Mouse (Mus musculus): ENCODE results near the gene Olfr10. TPM values are rescaled to one million over a fixed set of nuclear protein-coding genes. Genes with fewer than 3 reads are reported as not detected.

The Olfr10 gene
- polyA plus RNA-seq, 1 experiment: not detected

DNA sequence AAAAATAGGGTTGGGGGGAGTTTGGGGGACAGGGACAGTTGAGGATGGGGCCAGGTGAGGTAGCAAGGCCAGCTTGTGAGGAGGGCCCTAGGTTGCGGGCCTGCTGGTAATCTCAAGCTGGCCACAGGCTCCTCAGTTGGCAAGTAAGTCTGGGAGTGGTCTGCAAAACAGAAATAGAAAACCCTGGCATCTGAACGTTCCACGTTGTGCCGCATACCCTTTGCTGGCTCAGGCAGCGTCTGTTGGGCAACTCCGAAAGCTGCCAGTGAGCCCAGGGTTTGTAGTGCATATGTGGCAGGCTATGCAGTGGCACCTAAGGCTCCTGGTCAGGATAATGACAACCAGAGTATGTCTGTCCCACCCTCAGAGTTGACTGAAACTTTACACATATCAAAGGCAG lies 41.4 kb upstream of the Olfr10 start:
- no peak overlapping the region for H3K4me3 ChIP-seq (ENCODE audit: low read depth, low read length)
- no peaks in the 10 kb centered on the region for H3K9me3 ChIP-seq (replicated peaks; ENCODE audit: control insufficient read depth, insufficient read depth, low read length, poor library complexity, severe bottlenecking)
- TF ChIP-seq POLR2A (IDR thresholded peaks at IDR 0.05; ENCODE audit: insufficient read depth, low read length) (no peak), EP300 (IDR thresholded peaks at IDR 0.05; ENCODE audit: insufficient read depth, low read depth, low read length) (no peak), CTCF (IDR thresholded peaks at IDR 0.05; ENCODE audit: low read depth, low read length) (no peak)
- H3K27me3 ChIP-seq (ENCODE audit: control insufficient read depth, insufficient read depth, low read length, poor library complexity, severe bottlenecking): no peaks in the 10 kb centered on the region
- no peaks in the 10 kb centered on the region for H3K4me1 ChIP-seq (ENCODE audit: control insufficient read depth, insufficient read depth, low read length)
- no peak overlapping the region for H3K9ac ChIP-seq (ENCODE audit: low read depth, poor library complexity, severe bottlenecking)
- no peaks in the 10 kb centered on the region for H3K36me3 ChIP-seq (ENCODE audit: control insufficient read depth, insufficient read depth, low read length, poor library complexity, severe bottlenecking)
- H3K27ac ChIP-seq (ENCODE audit: insufficient read depth, low read length): no peak overlapping the region

DNA sequence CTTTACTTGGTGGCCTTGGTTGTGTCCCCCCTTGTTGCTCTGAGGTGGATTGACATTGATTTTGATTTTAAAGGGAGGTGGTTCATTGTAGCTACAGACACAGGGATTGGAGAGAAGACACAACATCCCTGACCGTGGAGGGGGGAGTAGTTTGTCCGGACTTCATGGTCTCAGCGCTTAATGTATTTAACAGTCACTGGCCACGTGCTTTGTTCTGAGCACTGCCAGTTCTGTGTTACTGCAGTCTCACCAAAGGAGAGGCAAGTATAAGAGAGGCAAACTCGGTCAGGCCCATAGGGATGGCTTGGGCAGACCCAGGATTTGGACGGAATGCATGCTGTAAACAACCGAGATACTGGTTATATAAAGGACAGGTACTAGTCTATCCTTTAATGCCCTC lies 40.5 kb upstream of the Olfr10 start:
- Histone ChIP-seq H3K9me3 (replicated peaks; ENCODE audit: control insufficient read depth, insufficient read depth, low read length, poor library complexity, severe bottlenecking) (no peaks in the 10 kb centered on the region), H3K4me1 (ENCODE audit: control insufficient read depth, insufficient read depth, low read length) (no peaks in the 10 kb centered on the region), H3K4me3 (ENCODE audit: low read depth, low read length) (no peak overlapping the region), H3K9ac (ENCODE audit: low read depth, poor library complexity, severe bottlenecking) (no peak overlapping the region), H3K27ac (ENCODE audit: insufficient read depth, low read length) (no peak overlapping the region), H3K27me3 (ENCODE audit: control insufficient read depth, insufficient read depth, low read length, poor library complexity, severe bottlenecking) (no peaks in the 10 kb centered on the region), H3K36me3 (ENCODE audit: control insufficient read depth, insufficient read depth, low read length, poor library complexity, severe bottlenecking) (no peaks in the 10 kb centered on the region)
- TF ChIP-seq POLR2A (IDR thresholded peaks at IDR 0.05; ENCODE audit: insufficient read depth, low read length): no peak
- TF ChIP-seq EP300 (IDR thresholded peaks at IDR 0.05; ENCODE audit: insufficient read depth, low read depth, low read length): no peak
- no peak for TF ChIP-seq CTCF (IDR thresholded peaks at IDR 0.05; ENCODE audit: low read depth, low read length)

DNA sequence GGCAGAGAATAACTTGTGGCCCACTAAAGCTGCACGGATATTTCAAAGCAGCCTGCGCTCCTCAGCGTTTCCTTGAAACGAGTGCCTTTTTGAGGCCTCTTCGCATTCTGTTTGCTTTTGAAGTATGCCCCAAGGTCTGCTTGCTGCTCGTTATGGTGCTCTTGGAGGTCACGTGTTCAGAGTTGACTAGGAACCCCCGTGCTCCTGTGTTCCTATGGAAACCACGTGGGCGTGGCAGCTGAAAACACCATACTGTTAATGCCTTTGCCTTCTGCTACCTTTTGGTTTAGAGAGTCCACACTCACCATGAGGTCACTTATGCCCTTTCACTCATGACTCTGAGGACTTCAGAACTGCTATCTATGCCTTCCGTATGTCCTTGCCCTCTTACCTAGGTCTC lies 39.9 kb upstream of the Olfr10 start:
- Histone ChIP-seq H3K27me3 (ENCODE audit: control insufficient read depth, insufficient read depth, low read length, poor library complexity, severe bottlenecking) (no peaks in the 10 kb centered on the region), H3K27ac (ENCODE audit: insufficient read depth, low read length) (no peak overlapping the region), H3K9me3 (replicated peaks; ENCODE audit: control insufficient read depth, insufficient read depth, low read length, poor library complexity, severe bottlenecking) (no peaks in the 10 kb centered on the region), H3K4me1 (ENCODE audit: control insufficient read depth, insufficient read depth, low read length) (no peaks in the 10 kb centered on the region), H3K36me3 (ENCODE audit: control insufficient read depth, insufficient read depth, low read length, poor library complexity, severe bottlenecking) (no peaks in the 10 kb centered on the region), H3K9ac (ENCODE audit: low read depth, poor library complexity, severe bottlenecking) (no peak overlapping the region), H3K4me3 (ENCODE audit: low read depth, low read length) (no peak overlapping the region)
- TF ChIP-seq POLR2A (IDR thresholded peaks at IDR 0.05; ENCODE audit: insufficient read depth, low read length) (no peak), EP300 (IDR thresholded peaks at IDR 0.05; ENCODE audit: insufficient read depth, low read depth, low read length) (no peak), CTCF (IDR thresholded peaks at IDR 0.05; ENCODE audit: low read depth, low read length) (no peak)

DNA sequence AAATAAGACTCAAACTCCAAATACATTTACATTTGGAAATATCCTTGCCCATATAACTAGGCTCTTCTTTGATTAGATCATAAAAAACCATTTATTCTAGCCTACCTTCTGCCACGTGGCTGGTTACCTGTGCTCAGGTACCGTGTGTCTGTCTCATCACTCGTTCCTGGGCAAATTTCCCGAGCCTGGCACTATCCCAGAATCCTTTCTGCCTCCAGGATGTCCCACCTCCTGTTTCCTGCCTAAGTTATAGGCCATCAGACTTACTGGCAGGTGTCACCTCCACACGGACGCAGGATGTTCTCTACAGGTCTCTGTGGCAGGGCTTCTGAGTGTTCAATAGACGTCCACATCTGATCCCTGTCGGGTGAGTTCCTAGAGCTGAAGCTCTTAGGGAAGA lies 39.4 kb upstream of the Olfr10 start:
- Histone ChIP-seq H3K27ac (ENCODE audit: insufficient read depth, low read length) (no peak overlapping the region), H3K9ac (ENCODE audit: low read depth, poor library complexity, severe bottlenecking) (no peak overlapping the region), H3K4me3 (ENCODE audit: low read depth, low read length) (no peak overlapping the region), H3K4me1 (ENCODE audit: control insufficient read depth, insufficient read depth, low read length) (no peaks in the 10 kb centered on the region), H3K9me3 (replicated peaks; ENCODE audit: control insufficient read depth, insufficient read depth, low read length, poor library complexity, severe bottlenecking) (no peaks in the 10 kb centered on the region), H3K27me3 (ENCODE audit: control insufficient read depth, insufficient read depth, low read length, poor library complexity, severe bottlenecking) (no peaks in the 10 kb centered on the region), H3K36me3 (ENCODE audit: control insufficient read depth, insufficient read depth, low read length, poor library complexity, severe bottlenecking) (no peaks in the 10 kb centered on the region)
- TF ChIP-seq EP300 (IDR thresholded peaks at IDR 0.05; ENCODE audit: insufficient read depth, low read depth, low read length) (no peak), POLR2A (IDR thresholded peaks at IDR 0.05; ENCODE audit: insufficient read depth, low read length) (no peak), CTCF (IDR thresholded peaks at IDR 0.05; ENCODE audit: low read depth, low read length) (no peak)

DNA sequence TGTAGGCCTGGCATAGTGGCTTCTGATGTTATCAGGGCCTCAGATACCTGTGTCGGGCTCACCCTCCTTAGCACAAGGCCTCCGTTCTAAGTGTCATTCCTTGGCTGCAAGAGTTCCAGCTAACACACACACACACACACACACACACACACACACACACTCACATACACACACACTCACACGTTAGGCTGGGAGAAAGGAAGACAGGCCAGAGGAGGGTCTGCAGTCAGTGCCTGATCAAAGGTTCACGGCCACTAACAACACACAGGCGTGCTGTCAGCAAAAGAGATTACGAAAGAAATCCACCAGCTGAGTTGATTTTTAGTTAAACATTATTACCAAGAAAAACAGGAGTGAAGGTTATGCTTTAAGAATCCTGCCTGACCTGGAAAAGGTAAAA lies 37.9 kb upstream of the Olfr10 start:
- H3K36me3 ChIP-seq (ENCODE audit: control insufficient read depth, insufficient read depth, low read length, poor library complexity, severe bottlenecking): no peaks in the 10 kb centered on the region
- H3K9me3 ChIP-seq (replicated peaks; ENCODE audit: control insufficient read depth, insufficient read depth, low read length, poor library complexity, severe bottlenecking): no peaks in the 10 kb centered on the region
- H3K27ac ChIP-seq (ENCODE audit: insufficient read depth, low read length): no peak overlapping the region
- no peak overlapping the region for H3K4me3 ChIP-seq (ENCODE audit: low read depth, low read length)
- H3K27me3 ChIP-seq (ENCODE audit: control insufficient read depth, insufficient read depth, low read length, poor library complexity, severe bottlenecking): no peaks in the 10 kb centered on the region
- no peaks in the 10 kb centered on the region for H3K4me1 ChIP-seq (ENCODE audit: control insufficient read depth, insufficient read depth, low read length)
- no peak for TF ChIP-seq EP300 (IDR thresholded peaks at IDR 0.05; ENCODE audit: insufficient read depth, low read depth, low read length)
- TF ChIP-seq CTCF (IDR thresholded peaks at IDR 0.05; ENCODE audit: low read depth, low read length): no peak
- TF ChIP-seq POLR2A (IDR thresholded peaks at IDR 0.05; ENCODE audit: insufficient read depth, low read length): no peak
- H3K9ac ChIP-seq (ENCODE audit: low read depth, poor library complexity, severe bottlenecking): no peak overlapping the region

DNA sequence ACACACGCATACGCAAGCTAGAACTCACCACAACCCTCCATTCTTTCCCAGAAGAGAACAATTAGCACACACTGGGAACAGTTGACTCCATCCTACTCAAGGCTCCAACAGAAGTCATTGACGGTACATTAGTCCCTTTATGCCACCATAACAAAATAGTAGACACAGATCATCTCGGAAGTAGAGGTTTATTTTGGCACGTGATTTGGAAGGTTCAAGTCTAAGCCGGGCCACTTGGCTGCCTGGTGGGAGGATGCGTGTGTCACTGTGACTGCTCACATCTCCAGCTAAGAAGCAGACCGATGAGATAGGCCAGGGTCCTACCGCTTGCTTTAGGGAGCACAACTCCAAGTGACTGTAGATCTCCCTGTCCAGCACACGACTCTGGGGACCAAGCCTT lies 37.2 kb upstream of the Olfr10 start:
- no peak overlapping the region for H3K4me3 ChIP-seq (ENCODE audit: low read depth, low read length)
- no peaks in the 10 kb centered on the region for H3K4me1 ChIP-seq (ENCODE audit: control insufficient read depth, insufficient read depth, low read length)
- TF ChIP-seq POLR2A (IDR thresholded peaks at IDR 0.05; ENCODE audit: insufficient read depth, low read length): no peak
- no peak for TF ChIP-seq CTCF (IDR thresholded peaks at IDR 0.05; ENCODE audit: low read depth, low read length)
- no peak for TF ChIP-seq EP300 (IDR thresholded peaks at IDR 0.05; ENCODE audit: insufficient read depth, low read depth, low read length)
- H3K9ac ChIP-seq (ENCODE audit: low read depth, poor library complexity, severe bottlenecking): no peak overlapping the region
- H3K36me3 ChIP-seq (ENCODE audit: control insufficient read depth, insufficient read depth, low read length, poor library complexity, severe bottlenecking): no peaks in the 10 kb centered on the region
- no peak overlapping the region for H3K27ac ChIP-seq (ENCODE audit: insufficient read depth, low read length)
- H3K27me3 ChIP-seq (ENCODE audit: control insufficient read depth, insufficient read depth, low read length, poor library complexity, severe bottlenecking): no peaks in the 10 kb centered on the region; the same call in 1 of the 2 replicates
- H3K9me3 ChIP-seq (replicated peaks; ENCODE audit: control insufficient read depth, insufficient read depth, low read length, poor library complexity, severe bottlenecking): no peaks in the 10 kb centered on the region
